Mouse (Mus musculus): ENCODE data around the gene Dlx1.

GRCm38 (mm10) chr2:71483046-71483716 lies 44.7 kb upstream of the Dlx1 start:
- TF ChIP-seq CTCF (IDR thresholded peaks at IDR 0.05; ENCODE audit: low read depth) = no peak
- no peak for TF ChIP-seq EP300 (IDR thresholded peaks at IDR 0.05; ENCODE audit: low read depth)

Data from heart, postnatal 0 days (tissue).